Mouse (Mus musculus): Measurements from ENCODE around the gene Flad1. TPM values are rescaled to one million over a fixed set of nuclear protein-coding genes. Genes with fewer than 3 reads are reported as not detected.

The Flad1 gene
- total and polyA plus RNA-seq, 2 experiments from 2014 or later, result 31.5 to 34.9 TPM

DNA sequence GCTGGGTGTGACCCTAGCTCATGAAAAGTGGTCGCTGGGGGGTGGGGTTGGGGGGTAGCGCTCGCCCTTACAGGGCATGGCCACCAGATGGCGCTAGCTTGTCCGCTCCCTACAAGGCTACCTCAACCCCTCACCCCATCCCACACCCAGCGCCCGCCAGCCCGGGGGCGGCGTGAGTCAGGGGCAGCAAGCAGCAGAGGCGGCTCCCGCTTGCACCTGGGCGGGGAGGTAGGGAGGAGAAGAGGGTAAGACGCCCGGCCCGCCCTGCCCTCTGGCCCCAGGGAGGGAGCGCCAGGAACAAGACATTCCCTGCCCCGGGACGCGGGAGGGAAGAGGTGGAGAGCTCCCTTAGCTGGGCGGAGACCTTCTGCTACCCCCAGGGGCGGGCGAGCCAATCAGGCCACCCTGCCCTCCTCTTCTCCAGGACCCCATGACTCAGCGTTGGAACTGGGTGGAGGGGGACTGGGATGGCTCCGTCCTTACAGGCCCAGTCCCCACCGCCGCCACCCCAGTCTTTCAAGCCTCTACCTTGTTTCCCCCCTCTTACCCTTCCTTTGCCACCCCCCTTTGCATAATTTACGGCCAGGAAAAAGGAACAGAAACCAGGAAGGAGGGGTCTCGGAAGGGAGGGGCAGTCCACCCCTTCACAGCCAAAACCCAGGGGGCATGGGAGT, 33.1 kb downstream of the Flad1 start:
- Histone ChIP-seq H3K4me3 (ENCODE audit: low read depth, low read length) (peak overlapping the region; percentile 54), H3K27ac (ENCODE audit: low read depth, low read length) (peak overlapping the region; percentile 50), H3K36me3 (ENCODE audit: insufficient read depth) (no peaks in the 10 kb centered on the region), H3K4me2 (ENCODE audit: low read depth) (peak overlapping the region; percentile 88), H3K4me1 (ENCODE audit: insufficient read depth) (peaks cover 4% of the 10 kb centered on the region), H3K9me3 (ENCODE audit: low read length) (no peaks in the 10 kb centered on the region), H3K27me3 (ENCODE audit: insufficient read depth, low read length) (no peaks in the 10 kb centered on the region), H3K9ac (peak overlapping the region; percentile 72)
- peak; percentile 93 for TF ChIP-seq CTCF (IDR thresholded peaks at IDR 0.05; ENCODE audit: low read depth)
- DNase-seq, result peak; percentile 84
- peak; percentile 95 for ATAC-seq
- WGBS, result 3% methylated on average over 29 of the region's 29 CpGs

GRCm38 (mm10) chr3:89377831-89378230, 33.8 kb downstream of the Flad1 start:
- no peaks in the 10 kb centered on the region for H3K36me3 ChIP-seq (ENCODE audit: insufficient read depth)
- no peak for TF ChIP-seq CTCF (IDR thresholded peaks at IDR 0.05; ENCODE audit: low read depth)
- no peak for DNase-seq
- WGBS, result 71% methylated on average over 4 of the region's 4 CpGs
- H3K27me3 ChIP-seq (ENCODE audit: insufficient read depth, low read length), result no peaks in the 10 kb centered on the region; the same call in 1 of the 2 replicates
- ATAC-seq, result no peak
- no peak overlapping the region for H3K27ac ChIP-seq (ENCODE audit: low read depth, low read length)
- 0 out of 2 replicates have a peak overlapping the region, but pooled peaks have one; percentile 54 for H3K4me3 ChIP-seq (ENCODE audit: low read depth, low read length)
- H3K4me1 ChIP-seq (ENCODE audit: insufficient read depth), result peaks cover 4% of the 10 kb centered on the region
- H3K4me2 ChIP-seq (ENCODE audit: low read depth), result peak overlapping the region; percentile 88
- H3K9me3 ChIP-seq (ENCODE audit: low read length), result no peaks in the 10 kb centered on the region
- H3K9ac ChIP-seq, result no peak overlapping the region

- WGBS, result 49% methylated on average over 5 of the region's 5 CpGs
- no peak overlapping the region for H3K4me3 ChIP-seq (ENCODE audit: low read depth, low read length)
- no peak for ATAC-seq
- no peak overlapping the region for H3K4me2 ChIP-seq (ENCODE audit: low read depth)
- H3K4me1 ChIP-seq (ENCODE audit: insufficient read depth), result peaks cover 4% of the 10 kb centered on the region; the same call in 1 of the 2 replicates
- no peak for TF ChIP-seq CTCF (IDR thresholded peaks at IDR 0.05; ENCODE audit: low read depth)
- no peaks in the 10 kb centered on the region for H3K9me3 ChIP-seq (ENCODE audit: low read length)
- no peak overlapping the region for H3K9ac ChIP-seq
- H3K27me3 ChIP-seq (ENCODE audit: insufficient read depth, low read length), result no peaks in the 10 kb centered on the region; the same call in 1 of the 2 replicates
- H3K36me3 ChIP-seq (ENCODE audit: insufficient read depth), result no peaks in the 10 kb centered on the region
- no peak overlapping the region for H3K27ac ChIP-seq (ENCODE audit: low read depth, low read length)
- DNase-seq, result no peak
Observed at GRCm38 (mm10) chr3:89373581-89374231, 38.0 kb downstream of the Flad1 start.

DNA sequence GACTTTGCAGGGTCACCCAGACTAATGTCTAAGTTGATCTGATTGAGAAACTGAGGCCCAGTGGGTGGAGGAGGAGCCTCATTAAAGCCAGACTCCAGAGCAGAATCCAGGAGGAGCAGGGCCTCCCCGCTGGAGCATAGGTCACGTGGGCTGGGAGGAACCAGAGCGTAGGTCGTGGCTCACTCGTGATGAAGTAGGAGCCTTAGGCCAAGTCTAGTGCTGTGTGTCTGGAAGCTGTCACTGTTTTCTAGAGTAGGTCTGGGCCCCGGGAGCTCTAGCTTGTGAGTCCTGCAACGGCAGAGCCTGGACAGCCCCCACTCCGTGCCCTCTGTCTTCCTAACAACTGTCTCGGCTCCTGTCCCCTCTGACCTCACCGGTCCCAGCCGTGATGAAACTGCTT, 44.3 kb downstream of the Flad1 start:
- 81% methylated on average over 11 of the region's 11 CpGs for WGBS
- no peak for DNase-seq
- no peak for TF ChIP-seq CTCF (IDR thresholded peaks at IDR 0.05; ENCODE audit: low read depth)
- Histone ChIP-seq H3K9me3 (ENCODE audit: low read length) (no peaks in the 10 kb centered on the region), H3K27ac (ENCODE audit: low read depth, low read length) (no peak overlapping the region), H3K4me2 (ENCODE audit: low read depth) (no peak overlapping the region), H3K9ac (no peak overlapping the region), H3K4me3 (ENCODE audit: low read depth, low read length) (no peak overlapping the region), H3K27me3 (ENCODE audit: insufficient read depth, low read length) (no peaks in the 10 kb centered on the region), H3K4me1 (ENCODE audit: insufficient read depth) (no peaks in the 10 kb centered on the region), H3K36me3 (ENCODE audit: insufficient read depth) (no peaks in the 10 kb centered on the region)
- ATAC-seq, result no peak

DNA sequence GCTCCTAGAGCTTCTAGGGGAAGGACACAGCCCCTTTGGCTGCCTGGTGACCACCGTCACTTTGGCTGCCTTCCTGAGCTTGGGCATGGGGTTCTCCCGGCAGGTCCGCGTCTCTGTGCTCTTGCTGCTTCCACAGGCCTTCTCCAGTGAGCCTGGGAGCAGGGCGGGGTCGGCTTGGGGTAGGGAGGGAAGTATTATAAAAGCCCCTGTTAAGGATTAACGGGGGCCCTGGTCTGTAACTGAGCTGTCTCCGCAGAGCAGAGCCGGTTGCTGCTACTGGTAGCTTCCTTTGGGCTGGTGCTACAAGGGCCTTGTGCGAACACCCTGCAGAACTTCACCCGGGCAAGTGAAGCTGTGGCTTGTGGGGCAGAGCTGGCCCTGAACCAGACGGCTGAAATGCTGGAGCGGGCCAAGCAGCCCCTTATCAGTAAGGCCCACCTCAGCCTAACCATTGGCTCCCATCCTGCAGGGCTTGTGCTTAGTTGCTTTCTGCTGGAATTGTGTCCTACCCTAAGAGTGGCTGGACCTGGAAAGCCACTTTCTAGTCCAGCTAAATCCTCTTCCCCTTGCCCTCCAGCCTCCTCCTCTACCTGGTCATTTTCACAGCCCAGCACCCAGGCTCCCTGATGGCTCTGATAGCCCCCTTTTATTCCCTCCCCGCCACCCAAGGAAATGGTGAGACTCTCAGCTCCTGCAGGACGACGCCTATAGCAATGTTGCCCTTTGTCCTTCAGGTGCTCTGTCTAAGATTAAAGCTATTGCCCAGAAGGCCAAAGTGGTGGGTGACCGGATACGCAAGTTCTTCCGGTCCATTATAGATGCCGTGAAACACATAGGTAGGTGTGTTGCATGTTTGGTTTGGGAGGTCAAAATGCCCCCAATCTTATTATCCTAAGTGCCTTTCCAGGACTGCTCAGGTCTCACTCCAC, 45.9 kb downstream of the Flad1 start:
- Histone ChIP-seq H3K9ac (no peak overlapping the region), H3K4me1 (ENCODE audit: insufficient read depth) (no peaks in the 10 kb centered on the region), H3K27me3 (ENCODE audit: insufficient read depth, low read length) (no peaks in the 10 kb centered on the region), H3K9me3 (ENCODE audit: low read length) (no peaks in the 10 kb centered on the region), H3K27ac (ENCODE audit: low read depth, low read length) (no peak overlapping the region), H3K36me3 (ENCODE audit: insufficient read depth) (no peaks in the 10 kb centered on the region), H3K4me2 (ENCODE audit: low read depth) (no peak overlapping the region), H3K4me3 (ENCODE audit: low read depth, low read length) (no peak overlapping the region)
- DNase-seq (no peak), ATAC-seq (no peak)
- WGBS, result 77% methylated on average over 20 of the region's 20 CpGs
- TF ChIP-seq CTCF (IDR thresholded peaks at IDR 0.05; ENCODE audit: low read depth), result no peak

DNA sequence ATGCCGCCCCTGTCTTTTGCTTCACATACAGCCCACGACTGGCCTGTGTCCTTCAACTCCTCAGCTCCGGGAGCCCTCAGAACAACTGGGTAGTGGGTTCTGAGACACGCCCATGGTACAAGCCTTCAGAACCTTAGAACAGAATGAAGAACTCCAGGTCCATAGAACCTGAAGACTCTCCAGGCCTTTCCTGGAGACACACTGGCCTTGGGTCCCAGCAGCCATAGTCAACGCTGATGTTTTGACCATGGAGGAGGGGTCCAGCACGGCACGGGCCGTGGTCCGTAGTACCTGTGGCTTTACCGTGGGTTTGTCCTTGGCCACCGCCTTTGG, 46.6 kb downstream of the Flad1 start, which contains the start of gene Dcst1:
Dcst1 (minus strand) TSS at position 101 of the 333 bp plus-strand sequence.
- H3K4me2 ChIP-seq (ENCODE audit: low read depth), result no peak within 1 kb of the TSS
- no peaks in the 10 kb centered on the region for H3K27me3 ChIP-seq (ENCODE audit: insufficient read depth, low read length)
- no peak within 1 kb of the TSS for H3K27ac ChIP-seq (ENCODE audit: low read depth, low read length)
- H3K9me3 ChIP-seq (ENCODE audit: low read length), result no peaks in the 10 kb centered on the region
- no peak for DNase-seq
- H3K4me1 ChIP-seq (ENCODE audit: insufficient read depth), result no peaks in the 10 kb centered on the region
- no peak within 1 kb of the TSS for H3K9ac ChIP-seq
- no peak for TF ChIP-seq CTCF (IDR thresholded peaks at IDR 0.05; ENCODE audit: low read depth)
- no peaks in the 10 kb centered on the region for H3K36me3 ChIP-seq (ENCODE audit: insufficient read depth)
- no peak for ATAC-seq
- no peak within 1 kb of the TSS for H3K4me3 ChIP-seq (ENCODE audit: low read depth, low read length)
- WGBS, result 82% methylated on average over 11 of the region's 11 CpGs
